Mouse (Mus musculus) intestine, embryonic 14.5 days (tissue): ENCODE measurements around the gene Coa5. TPM values are rescaled to one million over a fixed set of nuclear protein-coding genes. Genes with fewer than 3 reads are reported as not detected.

Experiments used
- ATAC-seq: fragments of 200-750 bp; cut with Nextera tagmentation; replicated peaks from 2 replicates; pipeline ENCODE4 v1.8.0; 2017; ENCODE audit warnings: low read depth, moderate number of reproducible peaks, moderate TSS enrichment, moderate library complexity; ENCODE audit not compliant: low FRiP score, low TSS enrichment
- DNase-seq: peaks from one replicate; pipeline ENCODE4 v3.0.0-alpha.2; 2018; ENCODE audit warnings: low spot score
- H3K27ac ChIP-seq: fragments of 300-500 bp; sonication (generic); 2 replicates; pipeline ENCODE4 v1.5.1; 2014; ENCODE audit warnings: low read depth, mild to moderate bottlenecking, control low read depth
- H3K27me3 ChIP-seq: fragments of 300-500 bp; sonication (generic); replicated peaks from 2 replicates; pipeline ENCODE4 v1.6.1; 2014; ENCODE audit warnings: low read length, control low read depth; ENCODE audit not compliant: control insufficient read depth, insufficient read depth
- H3K36me3 ChIP-seq: fragments of 300-500 bp; sonication (generic); 2 replicates; pipeline ENCODE4 v1.6.1; 2014; ENCODE audit warnings: low read length, control low read depth; ENCODE audit not compliant: control insufficient read depth, insufficient read depth
- H3K4me1 ChIP-seq: fragments of 300-500 bp; sonication (generic); replicated peaks from 2 replicates; pipeline ENCODE4 v1.6.1; 2014; ENCODE audit warnings: low read length, control low read depth, mixed read lengths; ENCODE audit not compliant: control insufficient read depth, insufficient read depth
- H3K4me2 ChIP-seq: fragments of 300-500 bp; sonication (generic); 2 replicates; pipeline ENCODE4 v1.6.1; 2014; ENCODE audit warnings: low read length
- H3K4me3 ChIP-seq: fragments of 300-500 bp; sonication (generic); 2 replicates; pipeline ENCODE4 v1.5.1; 2014; ENCODE audit warnings: low read depth, low read length, control low read depth, mixed read lengths
- H3K9ac ChIP-seq: fragments of 300-500 bp; sonication (generic); 2 replicates; pipeline ENCODE4 v1.6.1; 2014; ENCODE audit warnings: mild to moderate bottlenecking, low read length
- H3K9me3 ChIP-seq: fragments of 300-500 bp; sonication (generic); 2 replicates; pipeline ENCODE4 v1.6.1; 2016; ENCODE audit warnings: low read length, control low read depth; ENCODE audit not compliant: control insufficient read depth
- WGBS: fragments of 180-500 bp; shearing (Covaris S2); extraction: QIAGEN DNeasy Blood & Tissue Kit; methylation state at CpG from one replicate; pipeline ENCODE4 v1.1.7; 2014; 5-methylcytosine and 5-hydroxymethylcytosine counted together
- polyA plus RNA-seq: library from polyadenylated mRNA; unstranded; fragments of >200 nt; fragmentation: Nextera tagmentation; extraction: Ambion mirVana; gene quantifications from 2 replicates; pipeline ENCODE4 v1.2.1, GENCODE M21; 2014

Coa5 gene
- 53.6 and 60.3 TPM in 2 replicates for polyA plus RNA-seq

- H3K4me3 ChIP-seq = peak within 1 kb of the TSS; percentile 87
- ATAC-seq (peak; percentile 98), DNase-seq (peak; percentile 90)
- H3K36me3 ChIP-seq = peaks cover 40% of the 10 kb centered on the region
- 2% methylated on average over 54 of the region's 57 CpGs for WGBS
- H3K4me1 ChIP-seq = peaks cover 19% of the 10 kb centered on the region
- no peaks in the 10 kb centered on the region for H3K27me3 ChIP-seq
- peak within 1 kb of the TSS; percentile 65 for H3K27ac ChIP-seq
- H3K4me2 ChIP-seq = peak within 1 kb of the TSS; percentile 96
- H3K9ac ChIP-seq = peak within 1 kb of the TSS; percentile 88
- no peaks in the 10 kb centered on the region for H3K9me3 ChIP-seq
Measured at GRCm38 (mm10) chr1:37429366-37430296, at the start of gene Coa5, which contains the start of gene Unc50. TSS of gene Coa5 (minus strand) at chr1:37430103. TSS of gene Unc50 (plus strand) at chr1:37430139.

- no peak overlapping the region for H3K27ac ChIP-seq
- H3K4me3 ChIP-seq = no peak overlapping the region
- H3K9ac ChIP-seq = no peak overlapping the region
- ATAC-seq (no peak), DNase-seq (peak; percentile 65)
- H3K4me1 ChIP-seq = no peaks in the 10 kb centered on the region
- H3K4me2 ChIP-seq = no peak overlapping the region
- H3K36me3 ChIP-seq = no peaks in the 10 kb centered on the region
- WGBS = 77% methylated on average over 9 of the region's 9 CpGs
- H3K9me3 ChIP-seq = no peaks in the 10 kb centered on the region
- no peaks in the 10 kb centered on the region for H3K27me3 ChIP-seq
Measured at GRCm38 (mm10) chr1:37479074-37479473, 49.2 kb upstream of the Coa5 start.

GRCm38 (mm10) chr1:37478416-37478815 is 48.5 kb upstream of the Coa5 start:
- Histone ChIP-seq H3K27me3 (no peaks in the 10 kb centered on the region), H3K4me1 (no peaks in the 10 kb centered on the region), H3K36me3 (no peaks in the 10 kb centered on the region), H3K9me3 (no peaks in the 10 kb centered on the region), H3K4me2 (no peak overlapping the region), H3K27ac (no peak overlapping the region), H3K4me3 (no peak overlapping the region), H3K9ac (no peak overlapping the region)
- ATAC-seq (no peak), DNase-seq (no peak)
- 68% methylated on average over 7 of the region's 7 CpGs for WGBS

GRCm38 (mm10) chr1:37477928-37478327 is 48.0 kb upstream of the Coa5 start:
- Histone ChIP-seq H3K4me1 (no peaks in the 10 kb centered on the region), H3K4me2 (no peak overlapping the region), H3K9me3 (no peaks in the 10 kb centered on the region), H3K27me3 (no peaks in the 10 kb centered on the region), H3K4me3 (no peak overlapping the region), H3K9ac (no peak overlapping the region), H3K27ac (no peak overlapping the region), H3K36me3 (no peaks in the 10 kb centered on the region)
- 52% methylated on average over 5 of the region's 5 CpGs for WGBS
- DNase-seq (no peak), ATAC-seq (no peak)

GRCm38 (mm10) chr1:37477250-37477649 is 47.3 kb upstream of the Coa5 start:
- no peak for ATAC-seq

GRCm38 (mm10) chr1:37475312-37475711 is 45.4 kb upstream of the Coa5 start:
- no peak overlapping the region for H3K9ac ChIP-seq
- no peak overlapping the region for H3K4me3 ChIP-seq
- ATAC-seq = no peak
- no peaks in the 10 kb centered on the region for H3K36me3 ChIP-seq
- H3K27me3 ChIP-seq = no peaks in the 10 kb centered on the region
- DNase-seq = no peak
- H3K4me2 ChIP-seq = no peak overlapping the region
- no peak overlapping the region for H3K27ac ChIP-seq
- 88% methylated on average over 3 of the region's 3 CpGs for WGBS
- no peaks in the 10 kb centered on the region for H3K9me3 ChIP-seq
- H3K4me1 ChIP-seq = no peaks in the 10 kb centered on the region

More at GRCm38 (mm10) chr1:37477250-37477649, 47.3 kb upstream of the Coa5 start:
- Histone ChIP-seq H3K9ac (no peak overlapping the region), H3K27ac (no peak overlapping the region), H3K4me1 (no peaks in the 10 kb centered on the region), H3K4me2 (no peak overlapping the region), H3K9me3 (no peaks in the 10 kb centered on the region), H3K36me3 (no peaks in the 10 kb centered on the region), H3K4me3 (no peak overlapping the region), H3K27me3 (no peaks in the 10 kb centered on the region)
- 91% methylated on average over 5 of the region's 5 CpGs for WGBS
- DNase-seq = no peak

GRCm38 (mm10) chr1:37474634-37475190 is 44.8 kb upstream of the Coa5 start:
- no peaks in the 10 kb centered on the region for H3K27me3 ChIP-seq
- WGBS = 92% methylated on average over 6 of the region's 6 CpGs
- no peak overlapping the region for H3K4me3 ChIP-seq

GRCm38 (mm10) chr1:37474046-37474445 is 44.1 kb upstream of the Coa5 start:
- H3K4me1 ChIP-seq = no peaks in the 10 kb centered on the region
- H3K9ac ChIP-seq = no peak overlapping the region
- H3K4me3 ChIP-seq = no peak overlapping the region
- DNase-seq = no peak
- H3K4me2 ChIP-seq = no peak overlapping the region
- H3K9me3 ChIP-seq = no peaks in the 10 kb centered on the region
- H3K36me3 ChIP-seq = no peaks in the 10 kb centered on the region
- WGBS = 79% methylated on average over 8 of the region's 8 CpGs
- ATAC-seq = no peak
- no peak overlapping the region for H3K27ac ChIP-seq
- H3K27me3 ChIP-seq = no peaks in the 10 kb centered on the region

More at GRCm38 (mm10) chr1:37474634-37475190, 44.8 kb upstream of the Coa5 start:
- no peaks in the 10 kb centered on the region for H3K36me3 ChIP-seq
- no peak overlapping the region for H3K9ac ChIP-seq
- no peak overlapping the region for H3K27ac ChIP-seq
- no peak overlapping the region for H3K4me2 ChIP-seq
- no peaks in the 10 kb centered on the region for H3K4me1 ChIP-seq
- DNase-seq = no peak
- ATAC-seq = no peak
- no peaks in the 10 kb centered on the region for H3K9me3 ChIP-seq
